Mouse (Mus musculus) CH12.LX (cell line): ENCODE data around the gene Dagla. TPM values are rescaled to one million over a fixed set of nuclear protein-coding genes. Genes with fewer than 3 reads are reported as not detected.

Source experiments
- DNase-seq: peaks from one replicate; pipeline ENCODE4 v3.0.0-alpha.2; 2013; ENCODE audit errors: extremely low read depth
- H3K27ac ChIP-seq: 2 replicates; pipeline ENCODE4 v1.5.1; 2012; ENCODE audit warnings: low read depth, mild to moderate bottlenecking, control low read depth, moderate library complexity; ENCODE audit not compliant: insufficient read depth
- H3K27me3 ChIP-seq: replicated peaks from 2 replicates; pipeline ENCODE3; 2012; ENCODE audit warnings: inconsistent platforms
- H3K36me3 ChIP-seq, 2 experiments: replicated peaks in 1 of 2; 2 replicates each; pipeline versions ENCODE3 to v1.6.1; 2012; ENCODE audit warnings: inconsistent platforms in 1 of 2, low read length in 1 of 2, mild to moderate bottlenecking in 1 of 2, mixed read lengths in 1 of 2, moderate library complexity in 1 of 2; ENCODE audit not compliant: control insufficient read depth in 1 of 2, insufficient read depth in 1 of 2
- H3K4me1 ChIP-seq, 2 experiments: 2 replicates each; pipeline ENCODE4 v1.6.1; 2012; ENCODE audit warnings: inconsistent platforms in 1 of 2, moderate library complexity in 1 of 2; ENCODE audit not compliant: insufficient read depth in 2 of 2, control insufficient read depth in 1 of 2
- H3K4me2 ChIP-seq: 2 replicates; pipeline ENCODE4 v1.6.1; 2012; ENCODE audit warnings: low read depth, mild to moderate bottlenecking, control low read depth; ENCODE audit not compliant: poor library complexity, insufficient read depth, severe bottlenecking
- H3K4me3 ChIP-seq, 3 experiments: fragments of 150-350 bp in 1 of 3; sonication (generic) in 1 of 3; replicated peaks in 1 of 3; 2 replicates each; pipeline versions ENCODE3 to v1.5.1; 2011 to 2012; ENCODE audit warnings: low read depth in 2 of 3, low read length in 2 of 3, mild to moderate bottlenecking in 2 of 3, moderate library complexity in 2 of 3, control low read depth in 1 of 3, improper control_type of control experiment in 1 of 3, inconsistent platforms in 1 of 3, mixed read lengths in 1 of 3; ENCODE audit not compliant: poor library complexity in 1 of 3
- H3K79me2 ChIP-seq: replicated peaks from 2 replicates; pipeline ENCODE4 v1.6.1; 2012; ENCODE audit warnings: mild to moderate bottlenecking, moderate library complexity; ENCODE audit not compliant: control insufficient read depth, poor library complexity, insufficient read depth, severe bottlenecking; ENCODE audit errors: extremely low read depth
- H3K9ac ChIP-seq: 2 replicates; pipeline ENCODE4 v1.6.1; 2012; ENCODE audit warnings: low read depth, mild to moderate bottlenecking, control low read depth, moderate library complexity; ENCODE audit not compliant: insufficient read depth
- H3K9me3 ChIP-seq: replicated peaks from 2 replicates; pipeline ENCODE3; 2012; ENCODE audit warnings: low read length, inconsistent platforms, mixed read lengths
- BHLHE40 ChIP-seq: IDR thresholded peaks from 2 replicates; pipeline ENCODE4 v1.6.1; 2011; ENCODE audit warnings: mild to moderate bottlenecking, low read depth, low read length, improper control_type of control experiment
- CHD1 ChIP-seq: IDR thresholded peaks from 2 replicates; pipeline ENCODE4 v1.6.1; 2012; ENCODE audit warnings: low read depth, low read length, improper control_type of control experiment, inconsistent platforms
- CHD2 ChIP-seq: IDR thresholded peaks from 2 replicates; pipeline ENCODE4 v1.6.1; 2011; ENCODE audit warnings: low read length, improper control_type of control experiment
- CTCF ChIP-seq, 2 experiments: IDR thresholded peaks in 1 of 2; conservative IDR thresholded peaks in 1 of 2; 2 replicates each; pipeline ENCODE4 v1.5.1; 2011 to 2012; ENCODE audit warnings: low read depth in 2 of 2, low read length in 2 of 2, improper control_type of control experiment in 1 of 2, inconsistent platforms in 1 of 2, mild to moderate bottlenecking in 1 of 2, moderate library complexity in 1 of 2
- E2F4 ChIP-seq: IDR thresholded peaks from 2 replicates; pipeline ENCODE4 v1.6.1; 2011; ENCODE audit warnings: low read depth, low read length, improper control_type of control experiment; ENCODE audit not compliant: insufficient replicate concordance
- EP300 ChIP-seq: IDR thresholded peaks from 2 replicates; pipeline ENCODE4 v1.6.1; 2011; ENCODE audit warnings: low read length, improper control_type of control experiment
- MAFK ChIP-seq: IDR thresholded peaks from 2 replicates; pipeline ENCODE4 v1.6.1; 2011; ENCODE audit warnings: low read length, improper control_type of control experiment; ENCODE audit not compliant: insufficient replicate concordance
- MAZ ChIP-seq: IDR thresholded peaks from 2 replicates; pipeline ENCODE4 v1.6.1; 2012; ENCODE audit warnings: low read depth, mild to moderate bottlenecking, inconsistent platforms, low read length, improper control_type of control experiment, moderate library complexity
- MEF2A ChIP-seq: IDR thresholded peaks from 2 replicates; pipeline ENCODE4 v1.6.1; 2014; ENCODE audit warnings: low read depth, mild to moderate bottlenecking, inconsistent platforms, low read length, improper control_type of control experiment, borderline replicate concordance
- MYC ChIP-seq: IDR thresholded peaks from 2 replicates; pipeline ENCODE4 v1.6.1; 2011; ENCODE audit warnings: low read depth, mild to moderate bottlenecking, improper control_type of control experiment, low read length
- NELFE ChIP-seq: IDR thresholded peaks from 2 replicates; pipeline ENCODE4 v1.6.1; 2011; ENCODE audit warnings: low read depth, low read length, improper control_type of control experiment
- NRF1 ChIP-seq: IDR thresholded peaks from 2 replicates; pipeline ENCODE4 v1.6.1; 2014; ENCODE audit warnings: low read depth, mild to moderate bottlenecking, inconsistent platforms, low read length, improper control_type of control experiment, moderate library complexity
- POLR2AphosphoS2 ChIP-seq: IDR thresholded peaks from 2 replicates; pipeline ENCODE4 v1.6.1; 2011; ENCODE audit warnings: low read depth, low read length, improper control_type of control experiment
- RAD21 ChIP-seq: IDR thresholded peaks from 2 replicates; pipeline ENCODE4 v1.6.1; 2011; ENCODE audit warnings: low read depth, mild to moderate bottlenecking, low read length, improper control_type of control experiment, moderate library complexity
- SIN3A ChIP-seq: IDR thresholded peaks from 2 replicates; pipeline ENCODE4 v1.6.1; 2012; ENCODE audit warnings: low read length, improper control_type of control experiment, inconsistent platforms
- SMC3 ChIP-seq: IDR thresholded peaks from 2 replicates; pipeline ENCODE4 v1.6.1; 2011; ENCODE audit warnings: low read depth, low read length, improper control_type of control experiment
- TBP ChIP-seq: conservative IDR thresholded peaks from 2 replicates; pipeline ENCODE4 v1.6.1; 2011; ENCODE audit warnings: low read depth, low read length, improper control_type of control experiment
- UBTF ChIP-seq: IDR thresholded peaks from 2 replicates; pipeline ENCODE4 v1.6.1; 2012; ENCODE audit warnings: low read depth, mild to moderate bottlenecking, inconsistent platforms, low read length, improper control_type of control experiment, moderate library complexity
- USF1 ChIP-seq: IDR thresholded peaks from 2 replicates; pipeline ENCODE4 v1.6.1; 2014; ENCODE audit warnings: low read depth, mild to moderate bottlenecking, inconsistent platforms, low read length, improper control_type of control experiment
- USF2 ChIP-seq: conservative IDR thresholded peaks from 2 replicates; pipeline ENCODE4 v1.6.1; 2011; ENCODE audit warnings: low read depth, low read length, improper control_type of control experiment
- ZC3H11A ChIP-seq: IDR thresholded peaks from 2 replicates; pipeline ENCODE4 v1.6.1; 2012; ENCODE audit warnings: low read depth, mild to moderate bottlenecking, inconsistent platforms, low read length, improper control_type of control experiment
- ZKSCAN1 ChIP-seq: IDR thresholded peaks from 2 replicates; pipeline ENCODE4 v1.6.1; 2012; ENCODE audit warnings: low read depth, inconsistent platforms, low read length, improper control_type of control experiment, borderline replicate concordance
- dilution Hi-C: fragments of 300-500 bp; cut with MboI; formaldehyde crosslinking; loops from 2 replicates; pipeline ENCODE4 v1.14.3; 2020; ENCODE audit warnings: low sequenced_read_pairs; ENCODE audit not compliant: extremely low pct_unique_long_range_greater_than_20kb, extremely low pct_ligation_motif_present
- in situ Hi-C: fragments of 300-500 bp; cut with MboI; formaldehyde crosslinking; loops from 3 replicates; pipeline ENCODE4 v1.14.3; 2019; ENCODE audit warnings: low sequenced_read_pairs, low pct_ligation_motif_present, low pct_unique_long_range_greater_than_20kb, mixed read lengths
- polyA plus RNA-seq: library from polyadenylated mRNA; unstranded; fragments of >175 nt; gene quantifications from 2 replicates; pipeline ENCODE4 v1.2.1, GENCODE M21; 2012; ENCODE audit warnings: low read depth; ENCODE audit not compliant: insufficient read length
- total RNA-seq, 2 experiments: library from RNA; depleted of rRNA; stranded (reverse); fragments of 300-350 nt in 1 of 2; fragments of >200 nt in 1 of 2; gene quantifications; 2 replicates each; pipeline ENCODE4 v1.2.3; 2012 to 2014

Dagla gene
- total and polyA plus RNA-seq, 3 experiments: 0.21 to 0.55 TPM; not detected in 1

DNA sequence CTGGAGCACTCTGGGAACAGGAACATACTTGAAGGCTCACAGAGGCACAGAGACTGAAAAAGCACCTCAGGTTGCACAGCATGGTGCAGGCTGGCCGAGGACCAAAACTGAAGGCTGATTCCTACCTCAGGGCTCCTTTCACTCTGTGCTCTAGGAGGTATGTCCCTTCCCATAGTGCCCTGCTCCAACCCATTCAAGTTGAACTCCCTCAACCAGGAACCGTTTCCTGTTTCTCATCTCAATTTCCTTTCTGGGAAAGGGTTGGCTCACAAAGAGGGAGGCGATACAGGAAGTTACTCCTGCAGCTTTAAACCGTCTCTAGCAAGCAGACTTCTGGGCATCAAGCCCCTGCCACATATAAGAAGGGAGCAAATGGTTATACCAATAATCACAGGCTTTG, 13.1 kb upstream of the Dagla start:
- in situ Hi-C loops (no loop called here), dilution Hi-C loops (no loop called here)
- H3K27me3 ChIP-seq: peaks cover 91% of the 10 kb centered on the region
- no peak for TF ChIP-seq MEF2A
- TF ChIP-seq SIN3A: no peak
- no peak for TF ChIP-seq UBTF
- TF ChIP-seq ZC3H11A: no peak
- no peak for TF ChIP-seq CTCF (conservative IDR thresholded peaks at IDR 0.05 in 1 of 2, IDR thresholded peaks at IDR 0.05 in 1 of 2; ENCODE audit: low read depth in 2 of 2, low read length in 2 of 2)
- TF ChIP-seq USF2: no peak
- TF ChIP-seq E2F4: no peak
- TF ChIP-seq USF1: no peak
- TF ChIP-seq ZKSCAN1: no peak
- TF ChIP-seq MAZ: no peak
- TF ChIP-seq NRF1: no peak
- TF ChIP-seq POLR2AphosphoS2: no peak
- TF ChIP-seq CHD2: no peak
- TF ChIP-seq NELFE: no peak
- no peak for TF ChIP-seq MYC
- no peak for TF ChIP-seq CHD1
- no peak for TF ChIP-seq SMC3
- no peak for TF ChIP-seq MAFK
- TF ChIP-seq RAD21: no peak
- TF ChIP-seq EP300: no peak
- H3K79me2 ChIP-seq: no peaks in the 10 kb centered on the region
- H3K4me2 ChIP-seq: no peak overlapping the region
- no peak overlapping the region for H3K9ac ChIP-seq
- no peak overlapping the region for H3K27ac ChIP-seq
- H3K4me3 ChIP-seq: no peak overlapping the region
- no peak for DNase-seq
- H3K9me3 ChIP-seq: no peaks in the 10 kb centered on the region
- H3K36me3 ChIP-seq: no peaks in the 10 kb centered on the region
- no peaks in the 10 kb centered on the region; a peak in 1 of 4 replicates for H3K4me1 ChIP-seq

DNA sequence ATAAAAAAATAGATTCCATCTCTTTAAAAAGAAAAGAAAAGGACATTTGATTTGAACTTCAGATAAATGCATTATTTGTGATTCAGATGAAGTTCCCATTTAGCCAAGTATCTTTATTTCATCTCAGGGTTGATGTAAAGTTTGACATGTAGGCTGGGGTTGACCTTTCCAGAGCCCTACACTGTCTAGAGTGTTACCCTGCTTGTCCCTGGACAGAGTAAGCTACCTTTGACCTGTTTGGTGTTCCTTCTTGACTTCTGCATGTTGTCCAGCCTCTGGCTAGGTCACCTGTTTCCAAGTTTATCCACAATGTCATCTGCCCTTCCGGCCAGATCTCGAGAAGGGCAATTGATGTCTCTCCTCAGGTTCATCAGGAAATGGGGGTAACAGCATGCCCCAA, 12.7 kb upstream of the Dagla start:
- no peak overlapping the region for H3K4me2 ChIP-seq
- H3K36me3 ChIP-seq: no peaks in the 10 kb centered on the region
- no peaks in the 10 kb centered on the region for H3K9me3 ChIP-seq
- H3K79me2 ChIP-seq: no peaks in the 10 kb centered on the region
- no peak overlapping the region for H3K4me3 ChIP-seq
- no peak for DNase-seq
- in situ Hi-C loops: no loop called here
- no peaks in the 10 kb centered on the region; a peak in 1 of 4 replicates for H3K4me1 ChIP-seq
- TF ChIP-seq USF1: no peak
- no peak for TF ChIP-seq TBP
- TF ChIP-seq RAD21: no peak
- TF ChIP-seq BHLHE40: no peak
- dilution Hi-C loops: no loop called here
- no peak overlapping the region for H3K27ac ChIP-seq
- H3K27me3 ChIP-seq: peaks cover 88% of the 10 kb centered on the region
- no peak overlapping the region for H3K9ac ChIP-seq
